Mouse (Mus musculus): ENCODE measurements around the gene Cish.

The Cish gene

DNA sequence AAGGTAGTCTGAATTCAATTTTAAA lies at the start of gene Cish:
TSS of gene Cish (plus strand) at position 11 of the 25 bp plus-strand sequence.
- no peak for DNase-seq (ENCODE audit: low spot score)

DNA sequence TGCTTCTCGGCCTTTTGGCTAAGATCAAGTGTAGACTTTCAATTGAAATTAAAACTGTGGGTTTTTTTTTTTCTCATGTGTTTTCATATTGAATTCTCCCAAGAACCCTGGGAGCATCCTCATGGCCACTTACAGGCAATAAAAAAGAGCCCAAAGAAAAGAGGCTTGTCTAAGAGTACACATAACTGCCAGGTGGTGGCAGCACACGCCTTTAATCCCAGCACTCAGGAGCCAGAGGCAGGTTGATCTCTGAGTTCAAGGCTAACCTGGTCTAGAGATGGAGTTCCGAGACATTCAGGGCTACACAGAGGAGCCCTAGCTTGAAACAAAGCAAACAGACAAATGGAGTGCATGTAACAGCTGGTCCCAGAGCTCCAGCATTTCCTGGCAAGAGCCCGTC lies 49.7 kb upstream of the Cish start:
- DNase-seq (ENCODE audit: low spot score): peak; percentile 12

DNA sequence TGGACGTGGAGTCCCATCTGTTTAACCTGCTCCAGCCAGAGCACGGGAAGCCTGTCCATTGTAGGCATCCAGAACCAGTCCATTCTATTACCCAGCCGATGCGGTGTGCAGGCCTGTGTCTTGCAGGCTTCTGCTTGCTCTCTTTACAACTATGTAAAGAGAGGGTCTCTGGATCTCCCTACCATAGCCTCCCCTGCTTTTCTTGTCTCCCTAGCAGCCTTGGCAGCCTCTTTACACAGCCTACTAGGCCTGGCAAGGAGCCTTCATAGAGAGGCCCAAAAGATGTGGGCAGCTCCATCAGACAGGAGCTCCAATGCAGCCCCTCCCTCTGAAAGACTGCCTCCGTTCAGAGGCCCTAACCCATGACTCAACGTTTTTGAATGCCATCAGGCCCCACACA lies 46.7 kb upstream of the Cish start:
- DNase-seq (ENCODE audit: low spot score): no peak

DNA sequence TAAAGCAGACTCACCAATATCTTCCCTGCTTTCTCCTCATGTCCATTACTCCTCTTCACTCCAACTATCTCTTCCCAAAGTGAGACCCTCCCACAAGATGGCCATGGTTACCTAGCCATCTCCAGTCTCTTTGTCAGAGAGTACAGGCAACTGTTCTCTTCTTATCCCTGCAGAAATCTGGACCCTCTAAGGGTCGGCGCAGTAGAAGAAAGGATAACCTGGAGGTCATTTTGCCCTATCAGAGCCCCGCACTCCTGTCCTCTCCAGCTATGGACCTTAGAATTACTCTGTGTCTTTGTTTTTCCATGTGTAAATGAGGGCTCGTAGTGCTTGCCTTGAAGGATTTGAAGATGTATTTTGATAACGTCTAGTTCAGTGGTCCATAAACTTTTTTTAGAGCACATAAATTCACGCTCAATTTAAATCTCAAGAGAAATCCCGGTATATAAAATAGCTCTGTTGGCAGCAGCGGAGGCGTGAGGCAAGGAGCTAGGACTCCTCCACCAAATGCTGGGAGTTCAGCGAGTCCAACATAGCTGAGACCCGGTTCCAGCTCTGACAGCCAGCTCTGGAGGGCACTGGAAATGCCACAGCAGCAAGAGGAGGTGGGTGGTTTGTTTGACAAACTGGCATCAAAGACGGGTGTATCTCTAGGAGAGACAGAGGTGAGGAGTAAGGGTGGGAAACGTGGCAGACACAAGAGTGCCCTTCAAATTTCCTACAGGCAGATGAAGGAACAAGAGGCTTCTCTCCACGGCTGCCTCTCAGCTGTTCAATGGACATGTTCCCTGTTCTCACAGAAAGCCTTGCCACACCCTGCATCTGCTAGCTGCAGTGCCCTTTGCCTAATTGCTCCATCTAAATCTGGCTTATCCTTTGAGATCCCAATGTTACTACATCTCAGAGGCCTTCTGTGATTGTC lies 45.1 kb upstream of the Cish start:
- DNase-seq (ENCODE audit: low spot score): no peak

DNA sequence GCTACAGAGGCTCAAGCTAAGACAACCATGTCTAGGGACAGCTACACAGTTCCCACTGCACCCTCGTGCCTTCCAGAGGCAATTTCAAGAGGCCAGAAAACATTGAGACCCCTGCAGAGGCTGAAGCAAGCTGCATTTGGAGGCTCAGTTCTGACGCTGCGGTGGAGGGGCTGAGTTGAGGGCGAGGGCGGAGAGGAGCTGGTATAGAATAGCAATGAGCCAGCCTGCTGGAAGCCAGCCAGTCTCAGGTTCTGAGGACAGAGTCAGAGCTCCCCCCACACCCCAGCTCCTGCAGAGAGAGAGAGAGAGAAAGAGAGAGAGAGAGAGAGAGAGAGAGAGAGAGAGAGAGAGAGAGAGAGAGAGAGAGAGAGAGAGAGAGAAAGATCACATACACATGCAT lies 43.7 kb upstream of the Cish start:
- no peak for DNase-seq (ENCODE audit: low spot score)

DNA sequence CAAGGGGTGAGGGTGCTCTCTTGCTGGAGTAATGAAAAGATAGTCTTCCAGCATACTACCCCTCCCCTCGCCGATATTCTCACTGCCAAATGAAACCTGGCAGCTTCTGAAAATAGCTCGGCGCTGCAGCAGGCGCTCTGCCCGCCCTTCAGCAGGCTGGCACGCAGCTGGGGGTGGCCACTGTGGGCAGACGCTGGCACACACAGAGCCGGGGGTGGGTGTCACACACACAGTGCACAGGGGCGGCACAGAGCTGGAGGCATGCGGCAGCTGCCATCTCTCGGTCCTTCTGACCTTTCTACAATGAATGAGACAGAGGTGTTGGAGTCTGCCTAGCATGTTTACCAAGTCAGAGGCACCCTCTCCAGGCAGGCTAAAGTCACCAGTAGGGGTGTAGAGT lies 41.4 kb upstream of the Cish start:
- DNase-seq (ENCODE audit: low spot score): peak; percentile 23

DNA sequence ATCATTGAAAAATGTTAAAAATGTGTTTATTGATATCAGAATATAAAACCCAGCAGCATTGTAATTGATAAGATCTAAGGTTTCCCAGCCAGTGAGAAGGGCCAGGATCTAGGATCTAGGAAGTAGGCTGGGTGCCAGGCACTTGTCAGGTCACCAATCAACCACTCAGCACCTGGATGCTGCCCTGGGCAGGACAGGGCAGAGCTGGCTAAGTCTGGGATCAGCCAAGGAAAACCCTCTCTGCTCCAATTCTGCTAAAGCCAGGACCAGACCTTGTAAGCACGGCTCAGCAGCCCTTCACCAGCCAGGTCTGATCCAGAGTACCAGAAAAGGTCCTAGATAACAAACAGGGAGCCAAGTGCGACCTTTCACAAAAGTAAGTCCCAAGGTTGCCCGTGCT lies 40.9 kb upstream of the Cish start:
- DNase-seq (ENCODE audit: low spot score): no peak

DNA sequence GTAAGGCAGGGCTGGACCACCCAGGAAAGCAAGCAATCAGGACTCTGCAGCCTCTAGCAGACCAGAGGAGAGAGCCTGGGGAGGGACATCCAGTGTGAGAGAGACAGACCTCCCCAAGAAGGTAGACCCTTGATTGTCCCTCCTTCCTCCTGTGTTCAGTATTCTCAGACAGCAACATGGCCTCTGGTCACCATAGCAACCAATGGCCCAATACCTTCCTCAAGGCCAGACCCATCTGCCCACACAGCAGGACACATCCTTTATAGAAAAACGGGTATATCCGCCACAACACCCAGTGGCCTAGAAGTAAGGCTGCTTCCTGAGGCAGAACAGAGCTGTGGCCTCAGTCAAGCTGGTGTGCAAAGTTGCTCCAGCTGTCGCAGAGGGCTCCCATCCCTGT lies 40.2 kb upstream of the Cish start:
- DNase-seq (ENCODE audit: low spot score): no peak

DNA sequence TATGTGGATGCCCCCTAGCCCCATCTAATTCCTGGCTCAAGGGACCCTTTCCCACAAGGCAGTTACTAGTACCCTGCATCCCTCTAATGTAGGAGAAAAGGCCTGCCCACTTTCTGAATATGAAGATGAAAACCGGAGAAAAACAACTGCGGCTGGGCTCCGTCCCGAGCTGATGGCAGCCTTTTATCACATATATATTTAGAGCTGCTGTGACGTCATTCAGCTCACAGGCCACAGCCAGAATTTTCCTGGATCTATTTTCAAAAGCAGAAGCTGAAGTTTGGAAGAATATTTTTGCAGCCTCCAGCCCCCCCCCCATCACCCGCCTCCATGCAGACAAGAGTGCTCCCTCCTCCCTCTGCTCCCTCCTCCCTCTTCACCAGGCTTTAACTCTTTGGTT lies 36.3 kb upstream of the Cish start:
- no peak for DNase-seq (ENCODE audit: low spot score)

DNA sequence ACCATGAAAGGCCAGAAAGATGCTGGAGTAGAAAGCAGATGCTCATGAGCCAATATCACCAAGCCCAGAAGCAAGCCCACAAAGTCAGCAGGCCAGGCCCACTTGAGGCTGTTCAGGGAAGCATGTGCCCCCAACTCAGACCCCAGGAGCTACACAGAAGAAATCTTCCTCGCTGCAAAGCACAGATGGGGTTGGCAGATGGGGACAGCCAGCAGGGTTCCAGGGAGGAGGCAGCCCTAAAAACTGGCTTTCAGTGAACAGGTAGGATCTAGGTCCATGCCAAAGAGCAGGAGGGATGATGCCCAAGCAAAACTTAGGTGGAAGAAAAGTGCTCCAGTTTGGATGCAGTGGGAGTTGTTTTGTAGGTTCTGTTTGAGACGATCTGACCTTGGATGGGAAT lies 35.4 kb upstream of the Cish start:
- no peak for DNase-seq (ENCODE audit: low spot score)

DNA sequence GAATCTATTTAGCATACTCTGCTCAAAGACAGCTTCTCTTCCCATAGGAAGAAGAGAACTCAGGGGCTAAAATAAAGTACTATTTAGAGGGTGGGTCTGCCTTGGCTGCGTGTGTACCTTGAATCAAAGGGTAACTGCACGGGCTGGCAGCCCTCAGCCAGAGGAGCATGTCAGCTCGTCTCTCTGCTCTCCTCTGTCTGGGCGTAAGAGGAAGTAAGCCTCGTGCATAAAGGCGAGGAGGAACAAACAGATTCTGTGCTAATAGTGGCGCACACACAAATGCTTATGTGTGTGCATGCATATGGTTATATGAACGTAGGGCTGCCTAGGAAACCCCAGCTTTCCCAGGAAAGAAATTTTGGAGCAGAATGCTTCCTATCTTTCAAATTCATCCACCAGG lies 35.0 kb upstream of the Cish start:
- DNase-seq (ENCODE audit: low spot score): no peak

DNA sequence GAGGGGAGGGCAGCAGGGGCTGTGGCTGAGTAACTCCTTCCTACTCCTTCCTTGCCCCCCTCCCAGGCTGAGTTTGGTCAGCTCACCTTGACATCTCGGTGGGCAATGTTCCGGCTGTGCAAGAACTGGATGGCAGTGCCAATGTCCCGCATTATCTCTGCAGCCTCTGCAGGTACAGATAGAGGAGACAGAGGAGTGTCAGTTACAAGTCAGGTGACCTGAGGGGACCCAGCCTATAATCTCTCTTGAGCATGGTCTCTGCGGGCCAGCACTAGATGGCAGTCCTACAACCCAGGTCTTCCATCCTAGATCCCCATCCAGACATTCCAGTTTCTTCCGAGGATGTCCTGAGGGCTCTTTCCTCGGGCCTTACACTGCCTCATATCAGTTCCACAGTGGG lies 34.0 kb upstream of the Cish start:
- DNase-seq (ENCODE audit: low spot score): no peak

DNA sequence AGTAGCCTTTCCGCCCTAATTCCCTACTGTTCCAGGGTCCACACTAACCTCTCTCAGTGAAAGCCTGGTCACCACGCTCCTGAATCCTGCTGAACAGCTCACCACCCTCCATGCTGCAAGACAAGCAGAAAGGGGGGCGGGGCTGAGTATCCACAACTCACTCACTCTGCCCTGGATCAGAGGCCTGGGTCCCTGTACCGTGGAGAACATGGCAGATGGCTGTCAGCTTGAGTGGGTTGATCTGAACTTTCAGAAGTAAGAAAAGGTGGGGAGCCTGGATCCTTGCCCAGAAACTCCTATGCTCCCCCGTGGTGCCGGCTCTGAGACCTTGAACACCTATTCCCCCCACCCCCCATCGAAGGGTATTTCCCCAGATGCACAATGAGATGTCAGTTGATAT lies 33.5 kb upstream of the Cish start:
- DNase-seq (ENCODE audit: low spot score): no peak

DNA sequence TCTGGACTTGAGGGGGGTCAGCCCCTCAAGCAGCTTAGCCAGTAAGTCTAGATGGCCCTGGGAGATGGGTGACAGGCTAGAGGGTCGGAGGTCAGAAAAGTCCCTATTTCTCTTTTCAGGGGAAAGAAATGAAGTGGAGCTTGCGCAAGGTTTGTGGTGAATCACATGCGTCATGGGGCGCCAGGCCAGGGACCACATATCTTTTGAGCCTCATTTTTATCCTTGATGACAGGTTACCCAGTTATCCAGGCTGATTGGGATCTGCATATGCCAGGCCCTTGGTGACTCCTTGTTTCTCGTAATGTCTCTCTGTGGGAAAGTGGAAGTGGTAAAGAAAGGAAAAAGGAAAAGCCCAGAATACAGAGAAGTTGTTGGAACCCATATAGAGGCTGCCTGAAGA lies 31.9 kb upstream of the Cish start:
- DNase-seq (ENCODE audit: low spot score): no peak

DNA sequence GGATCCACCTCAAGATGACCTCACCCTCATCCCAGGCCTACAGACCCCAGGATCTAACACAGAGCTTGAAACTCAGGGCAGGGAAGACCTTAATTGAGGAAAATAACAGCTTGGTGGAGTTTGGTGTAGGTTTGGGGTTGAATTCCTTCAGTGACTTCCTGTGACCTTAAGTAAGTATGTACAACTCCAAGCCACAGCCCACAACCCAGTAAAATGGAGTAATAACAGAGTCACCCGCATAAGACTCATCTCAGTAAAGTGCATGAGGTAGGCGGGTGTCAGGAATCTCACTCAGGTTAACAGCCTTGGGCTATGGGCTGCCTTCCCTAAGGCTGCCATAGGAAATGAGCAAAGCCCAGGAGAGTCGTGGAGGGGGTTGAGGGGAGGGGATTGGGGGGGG lies 31.1 kb upstream of the Cish start:
- DNase-seq (ENCODE audit: low spot score): no peak

DNA sequence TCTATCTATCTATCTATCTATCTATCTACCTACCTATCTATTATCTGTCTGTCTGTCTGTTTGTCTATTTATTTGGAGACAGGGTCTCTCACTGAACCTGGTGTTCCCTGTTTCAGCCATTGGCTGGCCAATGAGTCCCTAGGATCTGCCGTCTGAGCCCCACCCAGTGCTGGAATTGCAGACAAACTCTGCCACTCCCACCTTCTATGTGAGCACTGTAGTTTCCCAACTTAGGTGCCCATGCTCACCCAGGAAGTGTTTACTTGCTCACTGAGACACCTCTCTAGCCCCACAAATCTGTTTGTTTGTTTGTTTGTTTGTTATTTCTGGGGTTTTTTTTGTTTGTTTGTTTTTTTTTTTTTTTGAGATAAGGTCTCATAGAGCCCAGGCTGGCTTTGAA lies 28.8 kb upstream of the Cish start:
- no peak for DNase-seq (ENCODE audit: low spot score)

DNA sequence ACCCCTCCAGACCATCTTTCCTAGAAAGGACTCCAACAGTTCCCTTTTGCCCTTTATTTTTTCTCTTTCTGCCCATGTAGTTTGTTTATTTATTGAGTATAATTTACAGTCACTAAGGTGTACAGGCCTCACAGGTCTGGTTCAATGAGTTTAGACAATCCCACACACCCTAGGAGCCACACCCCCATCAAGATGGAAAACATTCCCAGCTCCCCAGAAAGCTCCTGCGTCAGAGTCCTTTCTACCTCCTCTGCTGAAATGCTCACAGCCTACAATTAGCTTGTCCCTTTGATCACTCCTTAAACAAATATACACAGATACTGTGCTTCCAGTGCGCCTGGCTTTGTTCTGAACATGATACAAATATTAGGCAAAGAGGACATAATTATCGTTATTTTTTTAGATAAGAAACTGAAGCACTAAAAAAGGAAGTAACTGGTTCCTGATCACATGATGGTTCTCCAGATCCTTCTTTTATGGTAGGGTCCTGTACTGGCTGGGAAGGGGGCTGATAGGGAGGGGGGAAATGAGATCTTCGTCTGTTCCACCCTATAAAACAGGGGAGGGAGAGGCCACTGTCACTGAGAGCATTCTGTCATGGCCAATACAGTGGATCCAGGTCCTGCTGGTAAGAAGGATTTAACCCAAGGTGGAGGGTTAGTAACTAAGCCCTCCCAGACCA lies 28.0 kb upstream of the Cish start:
- DNase-seq (ENCODE audit: low spot score): no peak

DNA sequence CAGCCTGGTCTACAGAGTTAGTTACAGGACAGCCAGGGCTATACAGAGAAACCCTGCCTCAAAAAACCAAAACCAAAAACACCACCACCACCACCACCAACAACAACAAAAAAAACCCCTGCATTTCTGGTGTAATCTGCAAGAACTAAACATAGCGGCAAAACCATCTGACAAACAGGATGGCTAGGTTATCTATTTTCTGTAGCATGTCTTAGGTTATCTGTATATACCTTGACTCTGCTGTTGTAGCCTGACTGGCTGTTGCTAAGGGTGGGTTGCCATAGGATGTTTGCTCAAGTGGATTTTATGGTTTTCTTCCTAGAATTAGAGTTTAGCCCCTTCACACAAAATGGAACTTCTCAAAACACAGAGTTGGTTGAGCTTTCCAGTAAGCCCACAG lies 26.1 kb upstream of the Cish start:
- DNase-seq (ENCODE audit: low spot score): no peak

DNA sequence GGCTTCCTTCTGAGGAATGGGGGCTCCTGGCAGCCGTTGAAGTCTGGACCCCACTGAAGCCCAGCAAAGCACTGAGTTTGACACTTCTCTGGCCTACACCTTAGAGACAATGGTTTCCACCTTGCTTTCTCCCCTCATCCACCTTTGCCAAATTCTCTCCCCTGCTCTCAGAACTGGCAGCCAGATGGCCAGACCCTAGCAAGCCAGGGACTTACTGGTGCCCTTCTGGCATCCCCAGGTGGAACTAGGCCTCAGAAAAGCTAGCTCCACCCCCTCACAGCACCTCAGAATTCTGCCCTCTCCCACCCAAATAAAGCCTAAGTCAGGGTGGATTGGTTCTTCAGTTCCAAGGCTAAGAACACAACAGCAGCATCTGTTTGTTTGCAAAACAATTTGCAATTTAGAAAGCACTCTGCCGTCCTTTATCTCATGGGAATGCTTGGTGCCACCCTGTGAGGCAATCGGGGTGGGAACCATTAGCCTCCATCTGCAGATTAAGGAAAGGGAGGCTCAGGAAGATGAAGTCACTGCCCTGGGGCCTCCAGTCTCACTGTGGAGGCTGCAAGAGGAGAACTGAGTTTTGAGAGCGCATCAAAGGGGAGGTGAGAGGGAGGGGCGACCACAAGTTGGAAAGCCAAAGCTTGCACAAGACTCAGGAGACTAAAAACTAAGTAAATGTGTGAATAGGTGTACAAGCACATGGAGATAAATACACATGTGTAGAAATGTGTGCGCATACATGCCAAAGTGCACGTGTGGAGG lies 24.5 kb upstream of the Cish start:
- DNase-seq (ENCODE audit: low spot score): no peak

DNA sequence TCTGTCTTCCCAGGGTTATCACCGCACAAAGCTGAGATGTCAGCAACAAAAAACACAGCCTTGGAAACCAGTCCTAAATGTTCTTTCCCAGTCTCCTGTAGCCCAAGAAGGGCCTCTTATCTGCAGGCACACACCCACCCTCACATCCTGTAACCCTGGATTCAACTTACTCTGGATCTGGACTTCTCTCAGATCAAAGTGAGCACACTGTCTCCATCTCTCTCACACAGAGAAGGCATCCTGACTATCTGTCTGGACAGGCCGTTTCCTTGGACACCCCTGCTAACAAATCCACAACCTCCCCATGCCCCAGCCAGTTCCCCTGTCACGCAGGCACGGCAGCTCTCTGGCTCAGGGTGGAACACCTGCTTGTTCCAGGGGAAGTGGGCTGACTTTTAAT lies 23.5 kb upstream of the Cish start:
- DNase-seq (ENCODE audit: low spot score): no peak

DNA sequence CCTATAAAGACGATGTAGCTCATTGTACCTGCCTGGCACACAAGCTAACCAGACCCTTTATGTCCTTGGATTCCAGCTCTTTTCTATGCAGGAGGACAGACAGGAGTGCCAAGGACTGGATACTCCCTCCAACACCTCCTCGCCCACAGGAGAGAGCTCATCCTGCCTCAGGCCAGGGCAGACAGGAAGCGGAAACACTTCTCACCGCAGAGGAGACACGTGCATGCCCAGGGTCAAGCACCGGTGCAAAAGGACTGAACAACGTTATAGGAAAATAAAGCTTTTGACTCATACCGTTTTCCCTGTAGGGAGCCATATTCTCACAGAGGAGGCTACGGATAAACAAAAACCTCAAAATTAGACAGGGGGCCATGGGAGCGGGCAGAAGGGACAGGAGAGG lies 22.6 kb upstream of the Cish start:
- DNase-seq (ENCODE audit: low spot score): no peak

DNA sequence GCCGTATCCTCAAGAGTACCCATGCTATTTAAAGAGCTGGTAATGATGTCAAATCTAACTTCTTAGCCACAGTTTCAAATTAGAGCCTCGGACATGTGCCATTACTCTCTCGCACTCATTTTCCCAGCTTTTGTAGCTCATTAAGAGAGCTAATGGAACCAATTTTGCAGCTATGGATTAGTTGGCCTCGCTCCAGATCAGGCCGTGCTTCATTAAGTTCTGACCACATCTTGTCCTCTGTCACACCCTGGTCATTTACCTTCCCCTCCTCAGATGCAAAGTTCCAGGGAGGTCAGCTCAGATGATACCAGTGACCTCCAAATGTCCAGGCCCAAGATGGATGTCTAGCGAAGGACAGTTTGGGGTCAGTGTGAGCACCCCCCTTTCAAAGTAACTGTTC lies 21.1 kb upstream of the Cish start:
- DNase-seq (ENCODE audit: low spot score): no peak

DNA sequence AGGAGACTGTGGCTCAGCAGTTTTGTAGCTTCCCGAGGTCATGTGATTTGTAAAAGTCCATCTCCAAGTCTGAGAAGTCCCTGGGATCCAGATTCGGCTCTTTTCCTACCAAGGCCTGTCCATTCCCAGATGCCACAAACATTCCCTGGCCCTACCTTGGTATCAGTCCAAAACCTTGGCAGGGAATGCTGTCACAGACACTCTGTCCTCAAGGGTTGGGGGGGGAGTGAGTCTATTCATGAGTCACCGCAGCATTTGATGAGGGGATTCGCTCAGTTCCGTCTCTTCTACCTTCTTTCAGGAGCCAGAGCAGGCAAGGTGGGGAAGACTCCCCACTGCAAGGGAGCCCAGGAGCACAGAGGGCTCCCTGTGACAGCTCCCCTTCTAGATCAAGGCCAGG lies 20.1 kb upstream of the Cish start:
- peak; percentile 46 for DNase-seq (ENCODE audit: low spot score)

DNA sequence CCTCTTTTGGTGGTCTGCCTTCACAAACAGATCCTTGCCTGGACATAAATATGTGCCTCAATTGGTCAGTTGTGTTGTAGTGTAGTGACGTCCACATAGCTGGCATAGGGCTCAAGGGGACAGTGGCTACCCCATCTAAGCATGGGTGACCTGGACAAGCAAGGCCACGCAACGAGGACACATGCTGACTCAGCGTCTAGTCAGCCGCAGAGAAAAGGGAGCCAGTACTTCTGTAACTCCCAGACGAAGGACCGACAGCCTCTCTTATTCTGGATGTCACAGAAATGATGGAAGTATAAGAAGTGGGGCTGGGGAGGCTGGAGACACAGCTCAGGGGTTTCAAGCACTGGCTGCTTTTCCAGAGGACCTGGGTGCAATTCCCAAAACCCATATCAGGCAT lies 18.2 kb upstream of the Cish start:
- no peak for DNase-seq (ENCODE audit: low spot score)
